Mouse (Mus musculus) stomach, embryonic 16.5 days (tissue): Measurements from ENCODE around the gene Mgmt. TPM values are rescaled to one million over a fixed set of nuclear protein-coding genes. Genes with fewer than 3 reads are reported as not detected.
A peak's percentile ranks its signal among the peaks of the same experiment; 100 is the strongest.

Experiments used
- ATAC-seq: fragments of 200-750 bp; cut with Nextera tagmentation; 2 replicates; pipeline ENCODE4 v1.8.0; 2017; ENCODE audit warnings: moderate number of reproducible peaks, moderate TSS enrichment; ENCODE audit not compliant: insufficient read depth, low FRiP score
- H3K27ac ChIP-seq: fragments of 300-500 bp; sonication (generic); 2 replicates; pipeline ENCODE4 v1.5.1; 2014; ENCODE audit warnings: low read length
- H3K27me3 ChIP-seq: fragments of 300-500 bp; sonication (generic); 2 replicates; pipeline ENCODE4 v1.6.1; 2014; ENCODE audit warnings: low read length, control low read depth, mixed read lengths; ENCODE audit not compliant: control insufficient read depth, insufficient read depth
- H3K36me3 ChIP-seq: fragments of 300-500 bp; sonication (generic); 2 replicates; pipeline ENCODE4 v1.6.1; 2014; ENCODE audit warnings: low read length; ENCODE audit not compliant: control insufficient read depth, insufficient read depth
- H3K4me1 ChIP-seq: fragments of 300-500 bp; sonication (generic); 2 replicates; pipeline ENCODE4 v1.6.1; 2014; ENCODE audit warnings: low read length, control low read depth, mixed read lengths; ENCODE audit not compliant: control insufficient read depth, insufficient read depth
- H3K4me2 ChIP-seq: fragments of 300-500 bp; sonication (generic); 2 replicates; pipeline ENCODE4 v1.6.1; 2014; ENCODE audit warnings: low read depth, low read length, mixed read lengths
- H3K4me3 ChIP-seq: fragments of 300-500 bp; sonication (generic); replicated peaks from 2 replicates; pipeline ENCODE4 v1.5.1; 2014; ENCODE audit warnings: mild to moderate bottlenecking, low read length
- H3K9ac ChIP-seq: fragments of 300-500 bp; sonication (generic); 2 replicates; pipeline ENCODE4 v1.6.1; 2014; ENCODE audit warnings: low read length
- H3K9me3 ChIP-seq: fragments of 300-500 bp; sonication (generic); replicated peaks from 2 replicates; pipeline ENCODE4 v1.6.1; 2016; ENCODE audit warnings: low read length, control low read depth; ENCODE audit not compliant: control insufficient read depth
- WGBS: fragments of 180-500 bp; shearing (Covaris S2); extraction: QIAGEN DNeasy Blood & Tissue Kit; methylation state at CpG from one replicate; pipeline ENCODE4 v1.1.7; 2014; 5-methylcytosine and 5-hydroxymethylcytosine counted together
- polyA plus RNA-seq: library from polyadenylated mRNA; unstranded; fragments of >200 nt; fragmentation: Nextera tagmentation; extraction: Ambion mirVana; gene quantifications from 2 replicates; pipeline ENCODE4 v1.2.1, GENCODE M21; 2015

Gene Mgmt
- polyA plus RNA-seq, 1 experiment from 2014 or later = 7.3 TPM

- no peak overlapping the region for H3K9ac ChIP-seq
Measured at GRCm38 (mm10) chr7:137020195-137020594, 125.8 kb downstream of the Mgmt start.

GRCm38 (mm10) chr7:137030789-137031188, 136.4 kb downstream of the Mgmt start:
- Histone ChIP-seq H3K4me1 (no peaks in the 10 kb centered on the region), H3K27ac (no peak overlapping the region), H3K36me3 (no peaks in the 10 kb centered on the region), H3K27me3 (no peaks in the 10 kb centered on the region), H3K4me2 (no peak overlapping the region), H3K4me3 (no peak overlapping the region), H3K9me3 (peaks cover 9% of the 10 kb centered on the region), H3K9ac (no peak overlapping the region)
- 89% methylated on average over 4 of the region's 4 CpGs for WGBS
- ATAC-seq = no peak

More at GRCm38 (mm10) chr7:137020195-137020594, 125.8 kb downstream of the Mgmt start:
- no peaks in the 10 kb centered on the region; the same call in 1 of the 2 replicates for H3K27me3 ChIP-seq
- no peak overlapping the region for H3K27ac ChIP-seq
- H3K9me3 ChIP-seq = no peaks in the 10 kb centered on the region
- 77% methylated on average over 6 of the region's 6 CpGs for WGBS
- H3K4me1 ChIP-seq = no peaks in the 10 kb centered on the region
- no peak overlapping the region for H3K4me3 ChIP-seq
- H3K4me2 ChIP-seq = no peak overlapping the region
- no peak for ATAC-seq
- no peaks in the 10 kb centered on the region for H3K36me3 ChIP-seq

- H3K4me1 ChIP-seq = peaks cover 5% of the 10 kb centered on the region
- no peak overlapping the region for H3K4me3 ChIP-seq
- no peak overlapping the region for H3K4me2 ChIP-seq
- no peak overlapping the region for H3K9ac ChIP-seq
- no peak for ATAC-seq
- no peaks in the 10 kb centered on the region for H3K36me3 ChIP-seq
- WGBS = 94% methylated on average over 12 of the region's 12 CpGs
- peaks cover 9% of the 10 kb centered on the region for H3K9me3 ChIP-seq
- no peaks in the 10 kb centered on the region for H3K27me3 ChIP-seq
- no peak overlapping the region for H3K27ac ChIP-seq
Measured at GRCm38 (mm10) chr7:137033177-137033576, 138.8 kb downstream of the Mgmt start.

GRCm38 (mm10) chr7:137034986-137035385, 140.6 kb downstream of the Mgmt start:
- no peak for ATAC-seq
- no peaks in the 10 kb centered on the region for H3K27me3 ChIP-seq
- H3K27ac ChIP-seq = no peak overlapping the region
- peaks cover 10% of the 10 kb centered on the region for H3K4me1 ChIP-seq
- no peak overlapping the region for H3K9ac ChIP-seq
- H3K36me3 ChIP-seq = no peaks in the 10 kb centered on the region
- peaks cover 9% of the 10 kb centered on the region for H3K9me3 ChIP-seq
- no peak overlapping the region for H3K4me2 ChIP-seq
- no peak overlapping the region for H3K4me3 ChIP-seq
- 92% methylated on average over 3 of the region's 3 CpGs for WGBS

GRCm38 (mm10) chr7:137035916-137036315, 141.5 kb downstream of the Mgmt start:
- peaks cover 10% of the 10 kb centered on the region for H3K4me1 ChIP-seq
- H3K4me2 ChIP-seq = no peak overlapping the region
- no peak overlapping the region for H3K27ac ChIP-seq
- no peaks in the 10 kb centered on the region for H3K36me3 ChIP-seq
- no peak overlapping the region for H3K4me3 ChIP-seq
- peaks cover 4% of the 10 kb centered on the region for H3K9me3 ChIP-seq
- H3K9ac ChIP-seq = no peak overlapping the region
- 65% methylated on average over 5 of the region's 5 CpGs for WGBS
- no peak for ATAC-seq
- H3K27me3 ChIP-seq = no peaks in the 10 kb centered on the region

GRCm38 (mm10) chr7:137037471-137037870, 143.1 kb downstream of the Mgmt start:
- Histone ChIP-seq H3K36me3 (no peaks in the 10 kb centered on the region), H3K9ac (no peak overlapping the region), H3K27ac (no peak overlapping the region), H3K27me3 (no peaks in the 10 kb centered on the region), H3K4me2 (no peak overlapping the region), H3K4me1 (peaks cover 10% of the 10 kb centered on the region), H3K9me3 (peaks cover 4% of the 10 kb centered on the region), H3K4me3 (no peak overlapping the region)
- WGBS = 62% methylated on average over 4 of the region's 4 CpGs
- ATAC-seq = peak; percentile 50; the same call in 1 of the 2 replicates

- Histone ChIP-seq H3K27ac (no peak overlapping the region), H3K36me3 (no peaks in the 10 kb centered on the region), H3K4me1 (peaks cover 10% of the 10 kb centered on the region), H3K4me3 (no peak overlapping the region), H3K4me2 (no peak overlapping the region), H3K27me3 (no peaks in the 10 kb centered on the region), H3K9me3 (peaks cover 4% of the 10 kb centered on the region), H3K9ac (no peak overlapping the region)
- WGBS = 33% methylated on average over 5 of the region's 5 CpGs
- peak; percentile 56 for ATAC-seq
Measured at GRCm38 (mm10) chr7:137037872-137038271, 143.5 kb downstream of the Mgmt start.

- H3K9ac ChIP-seq = no peak overlapping the region
- H3K36me3 ChIP-seq = no peaks in the 10 kb centered on the region
- H3K4me3 ChIP-seq = no peak overlapping the region
- no peak overlapping the region for H3K27ac ChIP-seq
- no peak for ATAC-seq
- WGBS = 58% methylated on average over 10 of the region's 10 CpGs
- no peaks in the 10 kb centered on the region for H3K27me3 ChIP-seq
- H3K9me3 ChIP-seq = peaks cover 4% of the 10 kb centered on the region
- H3K4me2 ChIP-seq = no peak overlapping the region
- peaks cover 10% of the 10 kb centered on the region for H3K4me1 ChIP-seq
Measured at GRCm38 (mm10) chr7:137038311-137038945, 144.0 kb downstream of the Mgmt start.

- Histone ChIP-seq H3K27me3 (no peaks in the 10 kb centered on the region), H3K4me2 (no peak overlapping the region), H3K4me1 (peaks cover 10% of the 10 kb centered on the region), H3K9ac (no peak overlapping the region), H3K36me3 (no peaks in the 10 kb centered on the region), H3K4me3 (no peak overlapping the region), H3K27ac (no peak overlapping the region), H3K9me3 (peaks cover 4% of the 10 kb centered on the region)
- 84% methylated on average over 7 of the region's 7 CpGs for WGBS
- ATAC-seq = no peak
Measured at GRCm38 (mm10) chr7:137038946-137039320, 144.5 kb downstream of the Mgmt start.
